Mouse (Mus musculus) Muller cell, postnatal 12 days (primary cell): ENCODE results near the gene Eefsec.

Experiments
- DNase-seq: peaks from one replicate; pipeline ENCODE4 v3.0.0-alpha.2; 2015; ENCODE audit errors: inconsistent ontology term

The Eefsec gene

GRCm38 (mm10) chr6:88208321-88208720 lies 238.0 kb downstream of the Eefsec start:
- DNase-seq = no peak

- DNase-seq = no peak
These were observed 238.8 kb downstream of the Eefsec start for GRCm38 (mm10) chr6:88207403-88208033.
